Comparison of ENCODE assay signal across 22 mouse cellular contexts in the genomic region with DNA sequence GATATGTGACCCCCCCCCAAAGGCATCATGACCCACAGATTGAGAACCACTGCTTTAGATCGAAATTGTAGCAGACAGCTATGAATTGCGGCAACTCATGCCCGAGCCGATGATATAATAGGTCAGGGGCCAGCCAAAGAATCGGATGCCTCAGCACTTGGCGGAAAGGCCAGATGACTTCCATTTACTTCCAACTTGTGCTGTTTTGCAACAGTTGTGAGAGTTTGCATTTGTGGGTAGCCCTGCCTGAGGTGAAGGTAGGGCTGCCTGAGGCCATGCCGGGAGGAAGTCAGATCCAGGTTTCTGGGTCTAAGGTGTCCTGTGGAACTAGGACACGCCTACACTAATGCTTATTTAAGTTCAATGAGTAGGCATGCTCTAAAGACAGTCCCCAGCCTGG.
A peak's percentile ranks its signal among the peaks of the same experiment; 100 is the strongest.
DNase-seq lines count a peak whose midpoint lies in the region; ATAC-seq and TF ChIP-seq lines count a peak whose summit lies in the region.
"Had no signal": no experiment of that assay in that cellular context is flagged by ENCODE, and none has a peak within 500 bp of the region (broad histone marks: within the 10 kb centered on the region; RNA-seq: fewer than 3 reads in every experiment).

No protein-coding gene starts in this region.

- no peaks in the 10 kb centered on the region for H3K36me3 ChIP-seq in lung, embryonic 16.5 days (ENCODE audit: control insufficient read depth, insufficient read depth, low read length)
- H3K36me3 ChIP-seq: heart, embryonic 15.5 days; stomach, embryonic 15.5 days had no signal

- TF ChIP-seq CTCF in lung, adult 2 months (IDR thresholded peaks at IDR 0.05; ENCODE audit: insufficient read depth, low read length), result no peak

- DNase-seq in adrenal gland, adult 2 months, result peak; percentile 5
- no peak for DNase-seq in adrenal gland, adult 8-10 months
- peak; percentile 30 to 59 for DNase-seq in lung, adult 18-20 months
- no peak for DNase-seq in lung, adult 2 months
- DNase-seq in lung, postnatal 36 days, result peak; percentile 58
- no peak for DNase-seq in gastrocnemius, postnatal 36 days
- no peak for DNase-seq in c-Kit-positive CD71-positive TER-119-positive erythroid progenitor cells, embryonic 14.5 days (ENCODE audit: low spot score)
- DNase-seq: cerebellum, adult 8-10 months; cerebellum, postnatal 25 days; forebrain, postnatal 0 days; kidney, adult 18-20 months; kidney, postnatal 4 days; layer of hippocampus, postnatal 36 days; left cerebral cortex, postnatal 4 days; midbrain, embryonic 14.5 days had no signal

- intact Hi-C loops in gastrocnemius, postnatal 36 days (cut with DNase I), result no loop called here

- WGBS in lung, adult 2 months, result 71% methylated on average over 8 of the region's 8 CpGs
- 67% methylated on average over 8 of the region's 8 CpGs for WGBS in lung, embryonic 16.5 days

- TF ChIP-seq POLR2A in lung, adult 2 months (IDR thresholded peaks at IDR 0.05; ENCODE audit: borderline replicate concordance, extremely low read depth, low read depth, low read length), result no peak

- H3K9me3 ChIP-seq in lung, embryonic 16.5 days (ENCODE audit: control insufficient read depth, low read length), result no peaks in the 10 kb centered on the region
- H3K9me3 ChIP-seq: heart, embryonic 15.5 days; stomach, embryonic 15.5 days had no signal

- H3K4me3 ChIP-seq in lung, adult 2 months (replicated peaks; ENCODE audit: extremely low read depth, low read depth, low read length), result no peak overlapping the region
- H3K4me3 ChIP-seq in lung, embryonic 16.5 days (ENCODE audit: low read length), result no peak overlapping the region
- H3K4me3 ChIP-seq: heart, embryonic 15.5 days; stomach, embryonic 15.5 days had no signal

- no peak overlapping the region for H3K4me2 ChIP-seq in lung, embryonic 16.5 days (ENCODE audit: low read depth, low read length)
- H3K4me2 ChIP-seq: heart, embryonic 15.5 days; stomach, embryonic 15.5 days had no signal

- no peak overlapping the region for H3K9ac ChIP-seq in lung, embryonic 16.5 days (ENCODE audit: low read length)
- H3K9ac ChIP-seq: forebrain, postnatal 0 days; heart, embryonic 15.5 days; liver, embryonic 14.5 days; stomach, embryonic 15.5 days had no signal

- H3K27me3 ChIP-seq in lung, embryonic 16.5 days (ENCODE audit: control insufficient read depth, insufficient read depth, low read depth, low read length), result no peaks in the 10 kb centered on the region
- H3K27me3 ChIP-seq: CH12.LX; heart, embryonic 15.5 days; stomach, embryonic 15.5 days had no signal

- ATAC-seq in lung, embryonic 16.5 days (ENCODE audit: low read depth), result no peak
- ATAC-seq: forebrain, postnatal 0 days; hindbrain, embryonic 16.5 days had no signal

- peaks cover 3% of the 10 kb centered on the region; the same call in 1 of the 2 replicates for H3K4me1 ChIP-seq in lung, adult 2 months (ENCODE audit: control insufficient read depth, insufficient read depth, low read length)
- H3K4me1 ChIP-seq in lung, embryonic 16.5 days (replicated peaks; ENCODE audit: control insufficient read depth, insufficient read depth, low read length), result peaks cover 27% of the 10 kb centered on the region
- H3K4me1 ChIP-seq: stomach, embryonic 15.5 days had no signal

- peak overlapping the region; percentile 84 for H3K27ac ChIP-seq in lung, embryonic 16.5 days (ENCODE audit: low read length)
- H3K27ac ChIP-seq: heart, embryonic 15.5 days; kidney, postnatal 0 days; liver, embryonic 14.5 days; stomach, embryonic 15.5 days had no signal

Comparison
In these comparisons a context has a peak if more than half of its experiments do, and no peak if none do; other contexts are left out.
1. DNase-seq: peak in adrenal gland, adult 2 months (single experiment), lung, adult 18-20 months (2 of 2) and lung, postnatal 36 days (single experiment); none in adrenal gland, adult 8-10 months (single experiment), lung, adult 2 months (single experiment), gastrocnemius, postnatal 36 days (0 of 2) and c-Kit-positive CD71-positive TER-119-positive erythroid progenitor cells, embryonic 14.5 days (single experiment).